In genomic region chr13:110968507-110968905, GRCm38 (mm10) we compare ENCODE assay signal across 10 mouse cellular contexts.
DNase-seq lines count a peak whose midpoint lies in the region; ATAC-seq lines count a peak whose summit lies in the region.
"Had no signal": no experiment of that assay in that cellular context is flagged by ENCODE, and none has a peak within 500 bp of the region (broad histone marks: within the 10 kb centered on the region; RNA-seq: fewer than 3 reads in every experiment).

No protein-coding gene starts in this region.

- WGBS in kidney, embryonic 16.5 days: 52% methylated on average over 7 of the region's 7 CpGs
- 51% methylated on average over 7 of the region's 7 CpGs for WGBS in forebrain, embryonic 14.5 days
- WGBS in hindbrain, embryonic 11.5 days: 66% methylated on average over 7 of the region's 7 CpGs
- 61% methylated on average over 7 of the region's 7 CpGs for WGBS in neural tube, embryonic 12.5 days

- H3K4me1 ChIP-seq in kidney, embryonic 16.5 days (ENCODE audit: insufficient read depth, low read length): peaks cover 11% of the 10 kb centered on the region
- H3K4me1 ChIP-seq in forebrain, embryonic 14.5 days (ENCODE audit: control insufficient read depth, insufficient read depth, low read length): no peaks in the 10 kb centered on the region
- H3K4me1 ChIP-seq in hindbrain, embryonic 11.5 days (replicated peaks; ENCODE audit: control insufficient read depth, insufficient read depth, low read length): peaks cover 2% of the 10 kb centered on the region; the same call in 1 of the 2 replicates
- no peaks in the 10 kb centered on the region for H3K4me1 ChIP-seq in neural tube, embryonic 12.5 days

- H3K9ac ChIP-seq in kidney, embryonic 16.5 days (replicated peaks; ENCODE audit: low read length): no peak overlapping the region
- H3K9ac ChIP-seq in forebrain, embryonic 14.5 days (ENCODE audit: low read length): no peak overlapping the region
- H3K9ac ChIP-seq in hindbrain, embryonic 11.5 days (ENCODE audit: low read depth, low read length): no peak overlapping the region
- H3K9ac ChIP-seq in neural tube, embryonic 12.5 days: no peak overlapping the region

- no peaks in the 10 kb centered on the region for H3K36me3 ChIP-seq in kidney, embryonic 16.5 days (ENCODE audit: insufficient read depth, low read length)
- no peaks in the 10 kb centered on the region for H3K36me3 ChIP-seq in forebrain, embryonic 14.5 days (ENCODE audit: control insufficient read depth, insufficient read depth, low read length)
- no peaks in the 10 kb centered on the region for H3K36me3 ChIP-seq in hindbrain, embryonic 11.5 days (ENCODE audit: control insufficient read depth, insufficient read depth, low read length)
- H3K36me3 ChIP-seq in neural tube, embryonic 12.5 days: no peaks in the 10 kb centered on the region
- H3K36me3 ChIP-seq: G1E had no signal

- no peak overlapping the region for H3K4me3 ChIP-seq in kidney, embryonic 16.5 days (ENCODE audit: low read length)
- H3K4me3 ChIP-seq in forebrain, embryonic 14.5 days (ENCODE audit: low read depth, low read length): no peak overlapping the region
- no peak overlapping the region for H3K4me3 ChIP-seq in hindbrain, embryonic 11.5 days (ENCODE audit: low read depth, low read length)
- no peak overlapping the region for H3K4me3 ChIP-seq in neural tube, embryonic 12.5 days

- H3K27me3 ChIP-seq in kidney, embryonic 16.5 days (ENCODE audit: insufficient read depth, low read length): no peaks in the 10 kb centered on the region
- H3K27me3 ChIP-seq in forebrain, embryonic 14.5 days (replicated peaks; ENCODE audit: control insufficient read depth, insufficient read depth, low read length): no peaks in the 10 kb centered on the region
- H3K27me3 ChIP-seq in hindbrain, embryonic 11.5 days (ENCODE audit: control insufficient read depth, insufficient read depth, low read length): no peaks in the 10 kb centered on the region
- H3K27me3 ChIP-seq in neural tube, embryonic 12.5 days (replicated peaks): no peaks in the 10 kb centered on the region
- H3K27me3 ChIP-seq: megakaryocyte, embryonic 14.5 days had no signal

- no peaks in the 10 kb centered on the region for H3K9me3 ChIP-seq in kidney, embryonic 16.5 days (ENCODE audit: low read length)
- no peaks in the 10 kb centered on the region for H3K9me3 ChIP-seq in forebrain, embryonic 14.5 days (replicated peaks; ENCODE audit: control insufficient read depth, low read length)
- H3K9me3 ChIP-seq in hindbrain, embryonic 11.5 days (ENCODE audit: control insufficient read depth, low read length): no peaks in the 10 kb centered on the region
- no peaks in the 10 kb centered on the region for H3K9me3 ChIP-seq in neural tube, embryonic 12.5 days
- H3K9me3 ChIP-seq: megakaryocyte, embryonic 14.5 days had no signal

- DNase-seq in kidney, adult 11 months: no peak
- peak; percentile 52 for DNase-seq in adipocyte (ENCODE audit: low spot score)
- peak; percentile 34 for DNase-seq in forebrain, embryonic 14.5 days (ENCODE audit: low spot score)
- DNase-seq in hindbrain, embryonic 11.5 days (ENCODE audit: low spot score): peak; percentile 12
- no peak for DNase-seq in frontal cortex, adult 2 months (ENCODE audit: extremely low spot score in 1 of 2, low spot score in 1 of 2)

- H3K27ac ChIP-seq in kidney, embryonic 16.5 days (ENCODE audit: low read length): no peak overlapping the region
- H3K27ac ChIP-seq in forebrain, embryonic 14.5 days (ENCODE audit: low read depth, low read length): no peak overlapping the region
- H3K27ac ChIP-seq in hindbrain, embryonic 11.5 days (ENCODE audit: low read depth, low read length): no peak overlapping the region
- H3K27ac ChIP-seq in neural tube, embryonic 12.5 days: no peak overlapping the region

- H3K4me2 ChIP-seq in kidney, embryonic 16.5 days (replicated peaks; ENCODE audit: low read depth, low read length): no peak overlapping the region
- no peak overlapping the region for H3K4me2 ChIP-seq in forebrain, embryonic 14.5 days (ENCODE audit: low read length)
- no peak overlapping the region for H3K4me2 ChIP-seq in hindbrain, embryonic 11.5 days (replicated peaks; ENCODE audit: low read depth, low read length)
- H3K4me2 ChIP-seq in neural tube, embryonic 12.5 days (replicated peaks): no peak overlapping the region

- peak; percentile 33; the same call in 1 of the 2 replicates for ATAC-seq in kidney, embryonic 16.5 days (ENCODE audit: low FRiP score, low TSS enrichment)
- ATAC-seq in forebrain, embryonic 14.5 days: peak; percentile 55; the same call in 1 of the 2 replicates
- 0 out of 2 replicates have a peak, but pooled peaks have one; percentile 17 for ATAC-seq in hindbrain, embryonic 11.5 days (ENCODE audit: low FRiP score)
- ATAC-seq in neural tube, embryonic 12.5 days (ENCODE audit: low FRiP score, low read depth): peak; percentile 55; the same call in 1 of the 2 replicates
- ATAC-seq in megakaryocyte-erythroid progenitor cell, adult 5-6 weeks (replicated peaks; ENCODE audit: low FRiP score, low TSS enrichment, poor library complexity, severe bottlenecking): no peak

Comparison
In these comparisons a context has a peak if more than half of its experiments do, and no peak if none do; other contexts are left out.
1. DNase-seq: peak in adipocyte (single experiment), forebrain, embryonic 14.5 days (single experiment) and hindbrain, embryonic 11.5 days (single experiment); none in kidney, adult 11 months (single experiment) and frontal cortex, adult 2 months (0 of 2).